Mouse (Mus musculus) liver, adult 2 months (tissue): Measurements from ENCODE around the gene Pwwp2a. TPM values are rescaled to one million over a fixed set of nuclear protein-coding genes. Genes with fewer than 3 reads are reported as not detected.
A peak's percentile ranks its signal among the peaks of the same experiment; 100 is the strongest.

Experiments used
- DNase-seq: peaks from one replicate; pipeline ENCODE4 v3.0.0-alpha.2; 2011; ENCODE audit warnings: low read depth, low spot score; ENCODE audit errors: extremely low read depth
- H3K27ac ChIP-seq: fragments of 200-500 bp; replicated peaks from 2 replicates; pipeline ENCODE4 v1.5.1; 2012; ENCODE audit warnings: low read depth, mild to moderate bottlenecking, control low read depth, inconsistent platforms, low read length; ENCODE audit not compliant: insufficient read depth
- H3K27me3 ChIP-seq: fragments of 200-500 bp; 2 replicates; pipeline ENCODE4 v1.6.1; 2012; ENCODE audit warnings: mild to moderate bottlenecking, moderate library complexity, low read length, inconsistent platforms; ENCODE audit not compliant: control insufficient read depth, insufficient read depth
- H3K36me3 ChIP-seq: fragments of 200-500 bp; 2 replicates; pipeline ENCODE4 v1.6.1; 2012; ENCODE audit warnings: low read length, inconsistent platforms; ENCODE audit not compliant: control insufficient read depth, insufficient read depth
- H3K4me1 ChIP-seq: fragments of 200-500 bp; 2 replicates; pipeline ENCODE4 v1.6.1; 2011; ENCODE audit warnings: low read length; ENCODE audit not compliant: control insufficient read depth, insufficient read depth
- H3K4me3 ChIP-seq: fragments of 200-500 bp; 2 replicates; pipeline ENCODE4 v1.5.1; 2011; ENCODE audit warnings: low read depth, mild to moderate bottlenecking, control low read depth, low read length, moderate library complexity; ENCODE audit not compliant: insufficient read depth
- H3K79me2 ChIP-seq: fragments of 200-500 bp; 2 replicates; pipeline ENCODE4 v1.6.1; 2012; ENCODE audit warnings: inconsistent platforms, mild to moderate bottlenecking, low read length, moderate library complexity; ENCODE audit not compliant: control insufficient read depth, insufficient read depth
- H3K9ac ChIP-seq: fragments of 200-500 bp; 2 replicates; pipeline ENCODE4 v1.6.1; 2012; ENCODE audit warnings: low read depth, mild to moderate bottlenecking, control low read depth, inconsistent platforms, low read length
- CTCF ChIP-seq: fragments of 200-500 bp; IDR thresholded peaks from 2 replicates; pipeline ENCODE4 v1.5.1; 2011; ENCODE audit warnings: low read depth, low read length, control low read depth
- POLR2A ChIP-seq: fragments of 200-500 bp; IDR thresholded peaks from 2 replicates; pipeline ENCODE4 v1.6.1; 2011; ENCODE audit warnings: low read length, control low read depth; ENCODE audit not compliant: insufficient read depth; ENCODE audit errors: extremely low read depth
- WGBS: fragments of 180-500 bp; shearing (Covaris S2); methylation state at CpG from one replicate; pipeline ENCODE4 v1.1.7; 2018; 5-methylcytosine and 5-hydroxymethylcytosine counted together
- polyA plus RNA-seq: library from polyadenylated mRNA; depleted of rRNA; stranded (reverse); fragments of >200 nt; gene quantifications from 2 replicates; pipeline ENCODE4 v1.2.3, GENCODE M21; 2012
- total RNA-seq: library from RNA; depleted of rRNA; stranded (reverse); fragments of >200 nt; gene quantifications from 2 replicates; pipeline ENCODE4 v1.2.3, GENCODE M21; 2014

Gene Pwwp2a
- total and polyA plus RNA-seq, 2 experiments: 9.3 to 11.2 TPM

DNA sequence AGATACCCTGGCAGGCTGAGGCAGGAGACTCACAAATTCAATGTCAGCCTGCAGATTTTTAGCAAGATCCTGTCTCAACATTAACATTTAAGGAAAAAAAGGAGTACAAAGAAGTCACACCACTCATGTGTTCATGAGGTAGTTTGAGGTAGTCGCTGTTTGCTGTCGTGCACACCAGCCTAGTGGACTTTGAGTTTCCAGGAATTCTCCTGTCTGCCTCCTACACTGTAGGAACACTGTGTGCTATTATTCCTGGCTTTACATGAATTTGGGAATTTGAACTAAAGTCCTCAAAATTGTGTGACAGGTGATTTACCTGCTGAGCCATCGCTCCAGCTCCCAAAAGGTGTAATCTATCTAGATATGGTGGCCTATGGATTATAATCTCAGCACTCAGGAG lies 43.3 kb upstream of the Pwwp2a start:
- 23% methylated on average over 3 of the region's 3 CpGs for WGBS
- Histone ChIP-seq H3K4me1 (peaks cover 6% of the 10 kb centered on the region), H3K27ac (peak overlapping the region; percentile 83), H3K27me3 (no peaks in the 10 kb centered on the region), H3K79me2 (no peaks in the 10 kb centered on the region), H3K9ac (no peak overlapping the region), H3K4me3 (no peak overlapping the region), H3K36me3 (no peaks in the 10 kb centered on the region)
- TF ChIP-seq POLR2A: no peak
- no peak for TF ChIP-seq CTCF
- peak; percentile 57 for DNase-seq

DNA sequence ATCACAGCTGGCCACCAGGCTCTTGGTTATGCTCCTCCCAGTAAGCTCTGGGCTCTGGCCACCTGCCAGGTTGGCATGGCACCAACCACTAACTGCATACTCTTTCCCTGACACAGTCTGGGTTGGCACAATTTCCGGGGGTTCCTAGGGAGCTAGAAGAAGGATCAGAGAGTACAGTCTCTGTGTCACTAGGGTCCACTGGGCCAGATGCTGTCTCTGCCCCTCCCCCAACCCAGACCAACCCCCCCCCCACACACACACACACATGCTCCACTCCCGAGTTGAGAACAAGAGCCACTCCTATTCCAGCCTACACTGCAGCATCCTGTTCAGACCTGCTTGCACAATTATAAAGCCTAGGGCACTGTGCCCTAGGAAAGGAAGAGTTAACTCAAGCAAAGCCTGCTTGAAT lies 38.6 kb upstream of the Pwwp2a start:
- H3K27me3 ChIP-seq: no peaks in the 10 kb centered on the region
- no peak overlapping the region for H3K9ac ChIP-seq
- 4% methylated on average over 2 of the region's 2 CpGs for WGBS
- H3K27ac ChIP-seq: no peak overlapping the region
- H3K4me1 ChIP-seq: peaks cover 4% of the 10 kb centered on the region
- no peaks in the 10 kb centered on the region for H3K36me3 ChIP-seq
- H3K4me3 ChIP-seq: no peak overlapping the region
- no peak for TF ChIP-seq CTCF
- no peak for TF ChIP-seq POLR2A
- DNase-seq: peak; percentile 48
- H3K79me2 ChIP-seq: no peaks in the 10 kb centered on the region

DNA sequence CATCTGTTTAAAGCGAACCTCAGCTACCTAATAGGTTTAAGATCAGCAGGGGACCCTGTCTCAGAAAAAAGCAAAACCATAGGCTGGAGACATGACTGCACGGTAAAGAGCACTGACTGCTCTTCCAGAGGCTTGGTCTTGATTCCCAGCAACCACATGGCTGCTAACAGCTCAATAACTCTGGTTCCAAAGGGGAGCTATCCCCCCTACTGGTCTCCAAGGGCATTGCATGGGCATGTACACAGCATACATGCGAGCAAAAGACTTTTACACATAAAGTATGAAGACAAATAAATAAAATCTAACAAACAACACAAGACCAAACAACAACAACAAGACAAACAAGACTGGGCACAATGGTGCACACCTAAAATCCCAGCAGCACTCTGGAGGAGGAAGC lies 36.5 kb upstream of the Pwwp2a start:
- H3K27me3 ChIP-seq: no peaks in the 10 kb centered on the region
- no peak overlapping the region for H3K9ac ChIP-seq
- no peak overlapping the region for H3K4me3 ChIP-seq
- H3K27ac ChIP-seq: no peak overlapping the region
- TF ChIP-seq CTCF (peak; percentile 39; the same call in 1 of the 2 replicates), POLR2A (no peak)
- no peaks in the 10 kb centered on the region for H3K79me2 ChIP-seq
- DNase-seq: no peak
- H3K36me3 ChIP-seq: no peaks in the 10 kb centered on the region
- H3K4me1 ChIP-seq: no peaks in the 10 kb centered on the region; the same call in 1 of the 2 replicates
- over 99% methylated on average over 3 of the region's 3 CpGs for WGBS

DNA sequence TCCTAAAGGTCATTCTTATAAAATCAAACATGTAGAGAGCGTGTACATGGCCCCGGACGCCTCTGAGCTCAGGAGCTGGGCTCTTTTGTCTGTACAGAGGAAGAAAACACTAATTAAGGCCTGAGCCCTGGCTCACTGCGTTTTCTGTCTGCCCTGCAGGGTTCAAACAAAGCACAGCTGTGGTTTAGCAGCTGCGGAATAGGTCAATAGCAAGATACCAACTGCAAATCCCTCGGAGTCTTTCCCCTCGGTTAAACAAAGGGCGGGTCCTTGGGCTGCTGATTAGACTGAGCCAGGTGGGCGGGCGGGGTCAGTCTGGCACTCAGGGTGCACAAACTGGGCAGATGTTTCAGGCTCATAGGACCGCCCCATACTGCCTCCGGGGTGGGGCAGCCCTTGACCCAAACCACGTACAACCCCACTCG lies 28.7 kb upstream of the Pwwp2a start:
- no peak overlapping the region for H3K27ac ChIP-seq

DNA sequence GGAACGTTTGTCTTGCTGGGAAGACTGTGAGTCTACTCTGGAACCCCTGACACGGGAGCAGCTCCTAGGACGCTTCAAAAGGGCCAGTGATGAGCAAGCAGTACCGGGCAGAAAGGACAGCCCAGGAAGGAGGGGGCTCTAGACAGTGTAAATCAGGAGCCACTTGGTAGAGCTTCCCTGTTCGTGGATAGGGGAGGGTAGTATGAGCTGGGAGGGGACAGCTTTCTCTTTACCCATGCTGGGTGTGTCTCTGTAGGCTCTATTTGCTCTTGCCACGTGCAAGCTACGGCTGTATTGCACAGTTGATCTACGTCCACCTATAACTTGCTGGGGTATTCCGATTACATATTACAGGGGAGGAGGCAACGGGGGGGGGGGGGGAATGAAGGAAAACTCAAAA lies 25.3 kb upstream of the Pwwp2a start:
- Histone ChIP-seq H3K36me3 (no peaks in the 10 kb centered on the region), H3K27me3 (no peaks in the 10 kb centered on the region), H3K9ac (no peak overlapping the region), H3K4me3 (no peak overlapping the region), H3K27ac (no peak overlapping the region), H3K4me1 (no peaks in the 10 kb centered on the region), H3K79me2 (no peaks in the 10 kb centered on the region)
- TF ChIP-seq CTCF (no peak), POLR2A (no peak)
- no peak for DNase-seq
- 31% methylated on average over 10 of the region's 10 CpGs for WGBS

More for the DNA sequence above, 28.7 kb upstream of the Pwwp2a start:
- Histone ChIP-seq H3K4me1 (no peaks in the 10 kb centered on the region), H3K27me3 (no peaks in the 10 kb centered on the region), H3K79me2 (no peaks in the 10 kb centered on the region), H3K36me3 (no peaks in the 10 kb centered on the region), H3K4me3 (no peak overlapping the region), H3K9ac (no peak overlapping the region)
- no peak for DNase-seq
- TF ChIP-seq CTCF (no peak), POLR2A (no peak)
- 43% methylated on average over 14 of the region's 14 CpGs for WGBS

DNA sequence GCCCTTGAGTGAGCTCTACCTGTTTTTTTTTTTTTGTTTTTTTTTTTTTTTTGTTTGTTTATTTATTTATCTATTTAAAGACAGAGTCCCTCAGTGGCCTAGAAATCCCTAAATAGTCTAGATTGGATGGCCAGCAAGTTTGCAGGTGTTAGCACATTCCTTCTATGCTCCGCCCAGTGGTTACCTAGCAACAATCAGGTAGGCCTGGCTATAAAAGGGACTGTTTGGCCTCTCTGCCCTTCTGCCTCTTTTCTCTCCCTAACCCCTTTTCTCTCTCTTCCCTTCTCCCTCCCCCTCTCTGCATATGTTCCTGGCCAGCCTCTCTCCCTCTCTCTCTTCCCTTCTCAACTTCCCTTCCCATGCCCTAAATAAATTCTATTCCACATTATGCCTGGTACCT lies 23.8 kb upstream of the Pwwp2a start:
- Histone ChIP-seq H3K4me1 (no peaks in the 10 kb centered on the region), H3K36me3 (no peaks in the 10 kb centered on the region), H3K27me3 (no peaks in the 10 kb centered on the region), H3K27ac (no peak overlapping the region), H3K79me2 (no peaks in the 10 kb centered on the region), H3K4me3 (no peak overlapping the region), H3K9ac (no peak overlapping the region)
- no peak for DNase-seq
- no peak for TF ChIP-seq CTCF
- no peak for TF ChIP-seq POLR2A
- 96% methylated on average over 1 of the region's 1 CpGs for WGBS
